Mouse (Mus musculus) spleen, adult 2 months (tissue): ENCODE data around the gene Man2a2. TPM values are rescaled to one million over a fixed set of nuclear protein-coding genes. Genes with fewer than 3 reads are reported as not detected.

ENCODE experiments used
- DNase-seq, 2 experiments: peaks; one replicate each; pipeline versions ENCODE4 v3.0.0 to v3.0.0-alpha.2; 2012 to 2021; ENCODE audit warnings: low spot score in 2 of 2, low read depth in 1 of 2
- H3K27ac ChIP-seq: fragments of 200-500 bp; 2 replicates; pipeline ENCODE4 v1.5.1; 2012; ENCODE audit warnings: low read length, inconsistent platforms; ENCODE audit not compliant: insufficient read depth
- H3K27me3 ChIP-seq: fragments of 200-500 bp; 2 replicates; pipeline ENCODE4 v1.6.1; 2012; ENCODE audit warnings: mild to moderate bottlenecking, moderate library complexity, low read length, inconsistent platforms; ENCODE audit not compliant: control insufficient read depth, insufficient read depth
- H3K36me3 ChIP-seq: fragments of 200-500 bp; 2 replicates; pipeline ENCODE4 v1.6.1; 2012; ENCODE audit warnings: mild to moderate bottlenecking, low read length, inconsistent platforms; ENCODE audit not compliant: control insufficient read depth, insufficient read depth
- H3K4me1 ChIP-seq: fragments of 200-500 bp; 2 replicates; pipeline ENCODE4 v1.6.1; 2011; ENCODE audit warnings: inconsistent platforms; ENCODE audit not compliant: control insufficient read depth, insufficient read depth, insufficient read length
- H3K4me3 ChIP-seq: fragments of 200-500 bp; 2 replicates; pipeline ENCODE4 v1.5.1; 2011; ENCODE audit warnings: mild to moderate bottlenecking, inconsistent platforms; ENCODE audit not compliant: insufficient read depth, insufficient read length; ENCODE audit errors: extremely low read depth
- CTCF ChIP-seq: fragments of 200-500 bp; IDR thresholded peaks from 2 replicates; pipeline ENCODE4 v1.5.1; 2011; ENCODE audit warnings: mild to moderate bottlenecking, inconsistent platforms; ENCODE audit not compliant: insufficient read depth, insufficient read length, insufficient replicate concordance; ENCODE audit errors: extremely low read depth
- POLR2A ChIP-seq: fragments of 200-500 bp; IDR thresholded peaks from 2 replicates; pipeline ENCODE4 v1.6.1; 2011; ENCODE audit warnings: low read depth, low read length, inconsistent platforms
- WGBS: fragments of 180-500 bp; shearing (Covaris S2); methylation state at CpG from one replicate; pipeline ENCODE4 v1.1.7; 2018; 5-methylcytosine and 5-hydroxymethylcytosine counted together
- polyA plus RNA-seq: library from polyadenylated mRNA; depleted of rRNA; stranded (reverse); fragments of >200 nt; gene quantifications from 2 replicates; pipeline ENCODE4 v1.2.3, GENCODE M21; 2012; rRNA removed

Man2a2 gene
- polyA plus RNA-seq, 1 experiment: 98.3 TPM

- WGBS: 62% methylated on average over 3 of the region's 3 CpGs
- no peaks in the 10 kb centered on the region for H3K27me3 ChIP-seq
- H3K27ac ChIP-seq: no peak overlapping the region
- no peaks in the 10 kb centered on the region for H3K36me3 ChIP-seq
- no peaks in the 10 kb centered on the region for H3K4me1 ChIP-seq
- H3K4me3 ChIP-seq: no peak overlapping the region
- no peak for TF ChIP-seq CTCF
- TF ChIP-seq POLR2A: no peak
- DNase-seq: no peak
Observed at GRCm38 (mm10) chr7:80299568-80299967, 71.6 kb downstream of the Man2a2 start.

Other genes starting within 250 kb of the Man2a2 start
- gene Sema4b, start 184.5 kb downstream of the Man2a2 start, polyA plus RNA-seq: 69.5 and 81.3 TPM in 2 replicates
- gene Cib1, start 138.6 kb downstream of the Man2a2 start, polyA plus RNA-seq: 117 and 118 TPM in 2 replicates
- gene Gdpgp1, start 138.5 kb downstream of the Man2a2 start, polyA plus RNA-seq: 3.0 and 3.7 TPM in 2 replicates
- 0.25 and 0.31 TPM in 2 replicates for gene Ttll13, start 125.0 kb downstream of the Man2a2 start, polyA plus RNA-seq
- 14.9 and 21.5 TPM in 2 replicates for gene Ngrn, start 110.2 kb downstream of the Man2a2 start, polyA plus RNA-seq
- 10.4 and 11.0 TPM in 2 replicates for gene Vps33b, start 101.7 kb downstream of the Man2a2 start, polyA plus RNA-seq
- 12.2 and 15.8 TPM in 2 replicates for gene Prc1, start 76.9 kb downstream of the Man2a2 start, polyA plus RNA-seq
- gene Rccd1, start 46.9 kb downstream of the Man2a2 start, polyA plus RNA-seq: 13.2 and 14.7 TPM in 2 replicates
- 53.7 and 61.8 TPM in 2 replicates for gene Unc45a, start 30.4 kb downstream of the Man2a2 start, polyA plus RNA-seq
- 15.5 and 17.8 TPM in 2 replicates for gene Hddc3, start 28.3 kb downstream of the Man2a2 start, polyA plus RNA-seq
- gene Fes, start 16.6 kb upstream of the Man2a2 start, polyA plus RNA-seq: 52.8 and 90.0 TPM in 2 replicates
- 35.7 and 48.6 TPM in 2 replicates for gene Furin, start 34.1 kb upstream of the Man2a2 start, polyA plus RNA-seq
- gene Blm, start 163.7 kb upstream of the Man2a2 start, polyA plus RNA-seq: 1.1 and 1.6 TPM in 2 replicates